ENCODE assay signal across 8 mouse cellular contexts in the genomic region with DNA sequence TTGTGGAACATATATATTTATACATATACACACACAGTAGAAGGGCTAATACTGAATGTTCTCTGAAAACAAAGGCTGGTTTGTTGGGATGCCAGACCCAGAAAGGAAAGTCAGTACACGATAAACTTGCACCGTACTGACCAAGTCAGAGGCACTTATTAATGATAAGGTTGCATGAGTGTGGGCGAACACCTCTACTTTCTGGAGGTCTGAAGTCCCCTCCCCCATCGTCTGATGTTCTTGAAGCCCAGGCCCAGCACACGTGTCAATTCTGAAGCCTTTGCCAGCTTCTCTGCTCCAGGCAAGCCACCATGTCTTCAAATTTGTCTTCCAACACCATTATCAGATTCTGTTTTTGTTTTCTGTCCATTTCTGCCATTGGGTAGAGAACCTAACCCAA. TPM values are rescaled to one million over a fixed set of nuclear protein-coding genes. Genes with fewer than 3 reads are reported as not detected.
DNase-seq lines count a peak whose midpoint lies in the region; ATAC-seq lines count a peak whose summit lies in the region.
"Had no signal": no experiment of that assay in that cellular context is flagged by ENCODE, and none has a peak within 500 bp of the region (broad histone marks: within the 10 kb centered on the region; RNA-seq: fewer than 3 reads in every experiment).

No protein-coding gene starts in this region.

- H3K27ac ChIP-seq in liver, embryonic 11.5 days (ENCODE audit: low read depth, low read length) = no peak overlapping the region
- H3K27ac ChIP-seq in forebrain, embryonic 16.5 days (ENCODE audit: low read length) = no peak overlapping the region
- no peak overlapping the region for H3K27ac ChIP-seq in liver, embryonic 12.5 days
- no peak overlapping the region for H3K27ac ChIP-seq in stomach, embryonic 14.5 days (ENCODE audit: low read length)

- DNase-seq in liver, embryonic 11.5 days (ENCODE audit: low spot score) = no peak
- no peak for DNase-seq in liver
- no peak for DNase-seq in cerebellum, adult 9-10 months
- DNase-seq in cerebellum, adult 9-11 months = no peak

- peaks cover 33% of the 10 kb centered on the region for H3K4me1 ChIP-seq in liver, embryonic 11.5 days (replicated peaks; ENCODE audit: control insufficient read depth, insufficient read depth, low read length)
- H3K4me1 ChIP-seq in forebrain, embryonic 16.5 days (replicated peaks; ENCODE audit: control insufficient read depth, insufficient read depth, low read length) = peaks cover 56% of the 10 kb centered on the region
- peaks cover 74% of the 10 kb centered on the region for H3K4me1 ChIP-seq in liver, embryonic 12.5 days
- peaks cover 10% of the 10 kb centered on the region for H3K4me1 ChIP-seq in stomach, embryonic 14.5 days (ENCODE audit: control insufficient read depth, insufficient read depth, low read length)

- no peak overlapping the region for H3K9ac ChIP-seq in liver, embryonic 11.5 days (ENCODE audit: low read depth, low read length)
- no peak overlapping the region for H3K9ac ChIP-seq in forebrain, embryonic 16.5 days (replicated peaks; ENCODE audit: low read depth, low read length)
- no peak overlapping the region for H3K9ac ChIP-seq in liver, embryonic 12.5 days
- no peak overlapping the region for H3K9ac ChIP-seq in stomach, embryonic 14.5 days (replicated peaks; ENCODE audit: low read depth, low read length)

- peak overlapping the region; percentile 92; the same call in 1 of the 2 replicates for H3K4me3 ChIP-seq in liver, embryonic 11.5 days (ENCODE audit: low read depth, low read length)
- peak overlapping the region; percentile 9; the same call in 1 of the 2 replicates for H3K4me3 ChIP-seq in forebrain, embryonic 16.5 days (replicated peaks; ENCODE audit: low read length)
- no peak overlapping the region for H3K4me3 ChIP-seq in liver, embryonic 12.5 days
- H3K4me3 ChIP-seq in stomach, embryonic 14.5 days (ENCODE audit: low read depth, low read length) = no peak overlapping the region

- ATAC-seq in liver, embryonic 11.5 days (replicated peaks; ENCODE audit: low FRiP score) = no peak
- no peak for ATAC-seq in forebrain, embryonic 16.5 days
- no peak for ATAC-seq in liver, embryonic 12.5 days
- no peak for ATAC-seq in stomach, embryonic 14.5 days (ENCODE audit: insufficient number of reproducible peaks, insufficient read depth, low FRiP score, low read depth)
- ATAC-seq: Patski had no signal

- H3K9me3 ChIP-seq in liver, embryonic 11.5 days (ENCODE audit: control insufficient read depth, low read length) = no peaks in the 10 kb centered on the region
- H3K9me3 ChIP-seq in forebrain, embryonic 16.5 days (ENCODE audit: control insufficient read depth, low read length) = no peaks in the 10 kb centered on the region
- no peaks in the 10 kb centered on the region for H3K9me3 ChIP-seq in liver, embryonic 12.5 days (replicated peaks)
- H3K9me3 ChIP-seq in stomach, embryonic 14.5 days (ENCODE audit: control insufficient read depth, low read depth, low read length) = no peaks in the 10 kb centered on the region

- no peaks in the 10 kb centered on the region; the same call in 1 of the 2 replicates for H3K36me3 ChIP-seq in liver, embryonic 11.5 days (ENCODE audit: control insufficient read depth, insufficient read depth, low read length)
- no peaks in the 10 kb centered on the region for H3K36me3 ChIP-seq in forebrain, embryonic 16.5 days (ENCODE audit: control insufficient read depth, insufficient read depth)
- H3K36me3 ChIP-seq in liver, embryonic 12.5 days = no peaks in the 10 kb centered on the region
- H3K36me3 ChIP-seq in stomach, embryonic 14.5 days (ENCODE audit: control insufficient read depth, insufficient read depth, low read length) = no peaks in the 10 kb centered on the region; the same call in 1 of the 2 replicates

- peak overlapping the region; percentile 96 for H3K4me2 ChIP-seq in liver, embryonic 11.5 days
- H3K4me2 ChIP-seq in forebrain, embryonic 16.5 days (ENCODE audit: low read length) = peak overlapping the region; percentile 70
- peak overlapping the region; percentile 98 for H3K4me2 ChIP-seq in liver, embryonic 12.5 days
- peak overlapping the region; percentile 72; the same call in 1 of the 2 replicates for H3K4me2 ChIP-seq in stomach, embryonic 14.5 days (replicated peaks; ENCODE audit: low read depth, low read length)

- 54% methylated on average over 5 of the region's 5 CpGs for WGBS in liver, embryonic 11.5 days
- WGBS in forebrain, embryonic 16.5 days = 84% methylated on average over 5 of the region's 5 CpGs
- 24% methylated on average over 5 of the region's 5 CpGs for WGBS in liver, embryonic 12.5 days (ENCODE audit: insufficient replicate concordance)
- 65% methylated on average over 5 of the region's 5 CpGs for WGBS in stomach, embryonic 14.5 days

- no peaks in the 10 kb centered on the region for H3K27me3 ChIP-seq in liver, embryonic 11.5 days (replicated peaks; ENCODE audit: control insufficient read depth, insufficient read depth, low read length)
- H3K27me3 ChIP-seq in forebrain, embryonic 16.5 days (replicated peaks; ENCODE audit: control insufficient read depth, insufficient read depth, low read length) = no peaks in the 10 kb centered on the region
- no peaks in the 10 kb centered on the region for H3K27me3 ChIP-seq in liver, embryonic 12.5 days (replicated peaks)
- no peaks in the 10 kb centered on the region for H3K27me3 ChIP-seq in stomach, embryonic 14.5 days (ENCODE audit: control insufficient read depth, insufficient read depth, low read length)

RNA-seq across cellular contexts. Expression of gene Fyn, which starts 3.3 kb away (rescaled TPM):
- 19.3 and 20.4 TPM in 2 replicates for polyA plus RNA-seq in liver, embryonic 11.5 days (2014; fragmentation: Nextera tagmentation; extraction: Ambion mirVana)
- 74.4 and 75.7 TPM in 2 replicates for polyA plus RNA-seq in forebrain, embryonic 16.5 days (2015; fragmentation: Nextera tagmentation; extraction: Ambion mirVana)
- 15.1 and 15.7 TPM in 2 replicates for polyA plus RNA-seq in liver, embryonic 12.5 days (2016; fragmentation: Nextera tagmentation; extraction: Ambion mirVana)
- 32.3 and 36.5 TPM in 2 replicates for polyA plus RNA-seq in stomach, embryonic 14.5 days (2014; fragmentation: Nextera tagmentation; extraction: Ambion mirVana)

Comparison
In these comparisons a context has a peak if more than half of its experiments do, and no peak if none do; other contexts are left out.
1. H3K4me3 ChIP-seq: peak in liver, embryonic 11.5 days (single experiment) and forebrain, embryonic 16.5 days (single experiment); none in liver, embryonic 12.5 days (single experiment) and stomach, embryonic 14.5 days (single experiment).
2. Peak in every context shown above with its lines, with median percentiles within 50 percentile points of each other: H3K4me2 ChIP-seq.